ENCODE assay signal across 19 mouse cellular contexts in genomic region chr8:11062348-11062946, GRCm38 (mm10). TPM values are rescaled to one million over a fixed set of nuclear protein-coding genes. Genes with fewer than 3 reads are reported as not detected.
DNase-seq lines count a peak whose midpoint lies in the region; ATAC-seq and TF ChIP-seq lines count a peak whose summit lies in the region.
"Had no signal": no experiment of that assay in that cellular context is flagged by ENCODE, and none has a peak within 500 bp of the region (broad histone marks: within the 10 kb centered on the region; RNA-seq: fewer than 3 reads in every experiment).

No protein-coding gene starts in this region.

- peak; percentile 89 for DNase-seq in liver, adult 2 months (ENCODE audit: extremely low read depth, low read depth, low spot score)
- DNase-seq in liver, embryonic 11.5 days (ENCODE audit: low spot score) = no peak
- peak; percentile 37 for DNase-seq in 3T3-L1 (ENCODE audit: low read depth, low spot score)
- peak; percentile 22 for DNase-seq in Muller cell, postnatal 12 days (ENCODE audit: inconsistent ontology term)
- DNase-seq in urinary bladder, postnatal 36 days (ENCODE audit: low spot score in 2 of 2) = no peak
- DNase-seq: cerebellum, adult 9-11 months; gastrocnemius, postnatal 36 days; kidney, adult 8-10 months; kidney, postnatal 10 days; right cerebral cortex, postnatal 4 days; thymus, postnatal 14 days had no signal

- no peak for ATAC-seq in liver, embryonic 11.5 days (replicated peaks; ENCODE audit: low FRiP score)
- ATAC-seq in intestine, embryonic 16.5 days = peak; percentile 55
- ATAC-seq in activated CD4-positive, CD25-positive, alpha-beta regulatory T cell, adult 4 months = no peak

- WGBS in liver, adult 2 months = 29% methylated on average over 3 of the region's 3 CpGs
- WGBS in liver, embryonic 11.5 days = 53% methylated on average over 3 of the region's 3 CpGs
- 46% methylated on average over 3 of the region's 3 CpGs for WGBS in intestine, embryonic 16.5 days

- no peak overlapping the region for H3K9ac ChIP-seq in liver, adult 2 months (ENCODE audit: low read depth, low read length)
- no peak overlapping the region for H3K9ac ChIP-seq in liver, embryonic 11.5 days (ENCODE audit: low read depth, low read length)
- H3K9ac ChIP-seq in intestine, embryonic 16.5 days (ENCODE audit: low read depth, low read length) = peak overlapping the region; percentile 40; the same call in 1 of the 2 replicates
- H3K9ac ChIP-seq: forebrain, embryonic 12.5 days; hindbrain, embryonic 13.5 days; limb, embryonic 12.5 days; liver, embryonic 15.5 days had no signal

- no peaks in the 10 kb centered on the region for H3K27me3 ChIP-seq in liver, adult 2 months (ENCODE audit: control insufficient read depth, insufficient read depth, low read length)
- no peaks in the 10 kb centered on the region; the same call in 1 of the 2 replicates for H3K27me3 ChIP-seq in liver, embryonic 11.5 days (replicated peaks; ENCODE audit: control insufficient read depth, insufficient read depth, low read length)
- H3K27me3 ChIP-seq in intestine, embryonic 16.5 days (replicated peaks; ENCODE audit: control insufficient read depth, insufficient read depth, low read length) = no peaks in the 10 kb centered on the region
- H3K27me3 ChIP-seq: forebrain, embryonic 12.5 days; hindbrain, embryonic 13.5 days; liver, embryonic 15.5 days had no signal

- H3K36me3 ChIP-seq in liver, adult 2 months (ENCODE audit: control insufficient read depth, insufficient read depth, low read length) = no peaks in the 10 kb centered on the region
- no peaks in the 10 kb centered on the region for H3K36me3 ChIP-seq in liver, embryonic 11.5 days (ENCODE audit: control insufficient read depth, insufficient read depth, low read length)
- H3K36me3 ChIP-seq in intestine, embryonic 16.5 days (ENCODE audit: control insufficient read depth, insufficient read depth, low read length) = no peaks in the 10 kb centered on the region
- H3K36me3 ChIP-seq: forebrain, embryonic 12.5 days; hindbrain, embryonic 13.5 days; limb, embryonic 12.5 days; liver, embryonic 15.5 days had no signal

- peaks cover 7% of the 10 kb centered on the region; the same call in 1 of the 2 replicates for H3K4me1 ChIP-seq in liver, adult 2 months (ENCODE audit: control insufficient read depth, insufficient read depth, low read length)
- H3K4me1 ChIP-seq in liver, embryonic 11.5 days (replicated peaks; ENCODE audit: control insufficient read depth, insufficient read depth, low read length) = no peaks in the 10 kb centered on the region
- H3K4me1 ChIP-seq in intestine, embryonic 16.5 days (ENCODE audit: control insufficient read depth, insufficient read depth, low read length) = peaks cover 18% of the 10 kb centered on the region
- H3K4me1 ChIP-seq: forebrain, embryonic 12.5 days; limb, embryonic 12.5 days had no signal

- no peak for TF ChIP-seq POLR2A in liver, adult 2 months (IDR thresholded peaks at IDR 0.05; ENCODE audit: extremely low read depth, insufficient read depth, low read length)

- H3K4me2 ChIP-seq in liver, embryonic 11.5 days = no peak overlapping the region
- H3K4me2 ChIP-seq in intestine, embryonic 16.5 days (ENCODE audit: low read depth, low read length) = no peak overlapping the region
- H3K4me2 ChIP-seq: forebrain, embryonic 12.5 days; hindbrain, embryonic 13.5 days; limb, embryonic 12.5 days; liver, embryonic 15.5 days; midbrain, embryonic 11.5 days had no signal

- no peaks in the 10 kb centered on the region for H3K79me2 ChIP-seq in liver, adult 2 months (ENCODE audit: control insufficient read depth, insufficient read depth, low read length)

- H3K9me3 ChIP-seq in liver, embryonic 11.5 days (ENCODE audit: control insufficient read depth, low read length) = no peaks in the 10 kb centered on the region
- no peaks in the 10 kb centered on the region for H3K9me3 ChIP-seq in intestine, embryonic 16.5 days (ENCODE audit: control insufficient read depth, low read length)
- H3K9me3 ChIP-seq: forebrain, embryonic 12.5 days; hindbrain, embryonic 13.5 days; limb, embryonic 12.5 days; liver, embryonic 15.5 days had no signal

- H3K27ac ChIP-seq in liver, adult 2 months (replicated peaks; ENCODE audit: insufficient read depth, low read depth, low read length) = no peak overlapping the region
- no peak overlapping the region for H3K27ac ChIP-seq in liver, embryonic 11.5 days (ENCODE audit: low read depth, low read length)
- H3K27ac ChIP-seq in intestine, embryonic 16.5 days (ENCODE audit: low read length) = peak overlapping the region; percentile 89
- H3K27ac ChIP-seq: forebrain, embryonic 12.5 days; hindbrain, embryonic 13.5 days; limb, embryonic 12.5 days; liver, embryonic 15.5 days; macrophage had no signal

- no peak overlapping the region for H3K4me3 ChIP-seq in liver, adult 2 months (ENCODE audit: insufficient read depth, low read depth, low read length)
- H3K4me3 ChIP-seq in liver, embryonic 11.5 days (ENCODE audit: low read depth, low read length) = no peak overlapping the region
- no peak overlapping the region for H3K4me3 ChIP-seq in intestine, embryonic 16.5 days (ENCODE audit: low read length)
- H3K4me3 ChIP-seq: forebrain, embryonic 12.5 days; hindbrain, embryonic 13.5 days; limb, embryonic 12.5 days; liver, embryonic 15.5 days had no signal

- TF ChIP-seq CTCF in liver, adult 2 months (IDR thresholded peaks at IDR 0.05; ENCODE audit: low read depth, low read length) = no peak

RNA-seq across cellular contexts. Expression of gene Irs2, which starts 54.2 kb away (rescaled TPM):
- total RNA-seq in liver, adult 2 months (2014; rRNA removed) = 8.6 and 19.2 TPM in 2 replicates
- 4.8 and 5.7 TPM in 2 replicates for polyA plus RNA-seq in liver, adult 2 months (2012; rRNA removed)
- polyA plus RNA-seq in liver, embryonic 11.5 days (2014; fragmentation: Nextera tagmentation; extraction: Ambion mirVana) = 8.3 and 8.9 TPM in 2 replicates
- 4.4 and 4.7 TPM in 2 replicates for polyA plus RNA-seq in intestine, embryonic 16.5 days (2015; fragmentation: Nextera tagmentation; extraction: Ambion mirVana)
- polyA plus RNA-seq in activated CD4-positive, CD25-positive, alpha-beta regulatory T cell, adult 4 months (2017; shearing (Covaris generic)) = under 1 TPM; 0.48 to 0.83 TPM

Comparison
In these comparisons a context has a peak if more than half of its experiments do, and no peak if none do; other contexts are left out.
1. DNase-seq: peak in liver, adult 2 months (single experiment), 3T3-L1 (single experiment) and Muller cell, postnatal 12 days (single experiment); none in liver, embryonic 11.5 days (single experiment) and urinary bladder, postnatal 36 days (0 of 2).